Mouse (Mus musculus) layer of hippocampus, postnatal 25 days (tissue): ENCODE data around the gene Ihh. TPM values are rescaled to one million over a fixed set of nuclear protein-coding genes. Genes with fewer than 3 reads are reported as not detected.
A peak's percentile ranks its signal among the peaks of the same experiment; 100 is the strongest.

Source experiments
- DNase-seq, 2 experiments: peaks; one replicate each; pipeline ENCODE4 v3.0.0; 2022; ENCODE audit warnings: mixed read lengths in 2 of 2, low spot score in 1 of 2; ENCODE audit errors: extremely low spot score in 1 of 2
- total RNA-seq, 2 experiments: library from RNA; stranded (reverse); gene quantifications; 2 replicates each; pipeline ENCODE4 v1.2.3; 2021

The Ihh gene
- total RNA-seq: under 1 TPM; 0.10 to 0.38 TPM

DNA sequence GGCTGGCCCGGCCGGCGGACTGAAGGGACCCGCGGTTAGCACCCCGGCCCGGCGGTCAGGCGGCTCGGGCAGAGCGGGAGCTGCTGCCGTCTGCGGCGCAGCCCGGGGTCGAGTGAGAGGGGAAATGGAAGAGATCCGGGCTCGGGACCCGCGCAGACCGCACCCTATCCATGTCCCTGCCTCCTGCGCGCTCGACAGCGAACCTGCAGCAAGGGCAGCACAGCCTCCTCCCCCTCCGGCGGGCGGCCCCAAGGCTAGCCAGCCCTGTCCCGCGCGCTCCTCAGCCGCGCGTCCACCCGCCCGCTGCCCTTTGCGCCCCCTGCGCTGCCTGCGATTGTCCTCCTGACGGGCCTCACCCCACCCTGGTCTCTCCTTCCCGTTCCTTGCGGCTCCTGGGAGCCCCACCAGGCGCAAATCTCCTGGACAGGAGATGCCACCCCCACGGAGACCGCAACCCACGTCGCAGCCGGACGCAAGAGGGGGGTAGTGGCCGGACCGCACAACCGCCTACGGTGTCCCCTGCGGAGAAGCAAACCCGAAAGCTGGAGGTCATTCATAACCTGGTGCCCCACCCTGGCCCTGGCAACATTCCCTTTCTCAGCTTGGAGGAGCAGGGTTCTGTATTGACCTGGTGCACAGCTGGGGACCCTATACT lies at the start of gene Ihh:
Ihh (minus strand) TSS at position 117 of the 655 bp plus-strand sequence.
- DNase-seq: no peak

GRCm38 (mm10) chr1:75001183-75001582 lies 49.7 kb upstream of the Ihh start:
- DNase-seq: peak in 1 of 2 experiments; percentile 4

DNA sequence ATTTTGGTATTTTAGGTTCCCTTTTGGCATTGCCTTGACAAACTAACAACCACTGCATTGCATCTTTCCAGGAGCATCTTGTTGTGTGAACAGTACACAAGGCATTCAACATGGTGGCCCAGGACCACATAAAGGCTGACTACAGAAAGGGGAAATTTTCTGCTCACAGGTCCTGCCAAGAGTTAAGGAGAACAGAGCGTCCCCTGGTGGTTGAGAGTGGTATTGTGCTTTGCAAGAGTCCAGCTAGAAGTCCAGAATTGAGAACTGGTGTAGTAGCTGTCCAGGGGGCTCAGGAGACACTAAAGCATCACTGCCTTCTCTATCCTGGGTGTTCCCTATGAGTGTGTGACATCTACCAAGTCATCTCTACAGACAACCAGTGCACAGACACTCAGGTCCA lies 49.0 kb upstream of the Ihh start:
- DNase-seq: peak in 1 of 2 experiments; percentile 53

GRCm38 (mm10) chr1:74999173-74999572 lies 47.7 kb upstream of the Ihh start:
- DNase-seq: no peak

DNA sequence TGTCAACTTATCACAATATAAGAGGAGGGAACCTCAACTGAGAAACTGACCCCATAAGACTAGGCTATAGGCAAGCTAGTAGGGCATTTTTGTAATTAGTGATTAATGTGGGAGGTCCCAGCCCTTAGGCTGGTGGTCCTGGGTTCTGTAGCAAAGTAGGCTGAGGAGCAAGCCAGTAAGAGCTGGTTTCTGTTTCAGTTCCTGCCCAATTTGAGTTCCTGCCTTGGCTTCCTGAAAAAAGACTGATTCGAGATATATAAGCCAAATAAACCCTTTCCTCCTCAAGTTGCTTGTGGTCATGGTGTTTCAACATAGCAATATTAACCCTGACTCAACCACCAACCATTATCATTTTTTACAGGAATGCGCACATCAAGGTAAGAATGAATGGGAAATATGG lies 45.8 kb upstream of the Ihh start:
- DNase-seq: no peak

- no peak for DNase-seq
Measured at GRCm38 (mm10) chr1:74977001-74977400, 25.5 kb upstream of the Ihh start.

- no peak for DNase-seq
Measured at GRCm38 (mm10) chr1:74975936-74976335, 24.5 kb upstream of the Ihh start.

DNA sequence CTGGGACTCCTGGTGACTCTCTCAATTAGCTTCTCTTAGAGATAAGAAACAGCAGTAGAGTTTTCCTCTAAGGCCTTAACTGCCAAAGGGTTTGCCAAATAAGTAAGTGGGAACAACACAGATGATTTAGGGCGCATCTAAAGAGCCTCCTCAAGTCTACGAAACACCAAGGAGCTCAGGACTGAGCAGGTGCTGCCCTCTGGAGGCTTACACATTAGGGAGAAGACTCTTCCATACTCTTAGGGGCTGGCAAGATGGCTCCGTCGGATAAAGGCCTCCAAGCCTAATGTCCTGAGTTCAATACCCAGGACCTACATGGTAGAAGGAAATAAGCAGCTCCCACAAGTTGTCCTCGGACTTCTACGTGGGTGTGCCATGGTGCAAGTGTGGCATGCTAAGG lies 22.1 kb upstream of the Ihh start:
- DNase-seq: no peak

GRCm38 (mm10) chr1:74971353-74972050 lies 20.0 kb upstream of the Ihh start:
- DNase-seq: no peak

DNA sequence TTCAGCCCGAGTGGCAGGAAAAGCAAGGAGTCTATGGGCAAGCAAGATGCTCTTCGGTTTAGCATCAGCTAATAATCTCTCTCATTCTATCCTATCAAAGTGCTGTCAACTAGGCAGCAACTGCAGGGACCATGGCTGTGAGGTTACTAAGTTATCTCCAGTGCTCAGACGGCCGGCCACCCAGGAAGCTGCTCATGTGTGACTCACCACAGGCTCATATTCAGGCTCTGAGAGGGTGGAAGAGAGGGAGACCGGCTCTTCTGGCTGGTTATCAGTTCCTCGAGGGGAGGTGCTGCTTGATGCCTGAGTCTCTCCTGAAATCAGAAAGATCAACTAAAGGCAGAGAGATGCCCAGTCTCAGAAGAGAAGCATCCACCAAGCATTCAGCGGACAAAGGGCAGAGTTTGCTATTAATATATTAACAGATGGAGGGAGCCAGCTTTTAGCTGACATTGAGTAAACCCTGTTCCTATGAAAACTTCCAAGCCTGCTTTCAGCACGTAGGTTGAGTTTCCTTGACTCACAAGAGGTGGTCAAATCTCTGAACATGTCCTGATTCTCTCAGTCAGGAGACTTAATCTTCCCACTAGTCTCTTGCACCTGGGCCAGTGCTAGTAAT lies 16.6 kb upstream of the Ihh start:
- no peak for DNase-seq

- DNase-seq: peak; percentile 33 to 79
Measured at GRCm38 (mm10) chr1:74964494-74965215, 13.2 kb upstream of the Ihh start.

DNA sequence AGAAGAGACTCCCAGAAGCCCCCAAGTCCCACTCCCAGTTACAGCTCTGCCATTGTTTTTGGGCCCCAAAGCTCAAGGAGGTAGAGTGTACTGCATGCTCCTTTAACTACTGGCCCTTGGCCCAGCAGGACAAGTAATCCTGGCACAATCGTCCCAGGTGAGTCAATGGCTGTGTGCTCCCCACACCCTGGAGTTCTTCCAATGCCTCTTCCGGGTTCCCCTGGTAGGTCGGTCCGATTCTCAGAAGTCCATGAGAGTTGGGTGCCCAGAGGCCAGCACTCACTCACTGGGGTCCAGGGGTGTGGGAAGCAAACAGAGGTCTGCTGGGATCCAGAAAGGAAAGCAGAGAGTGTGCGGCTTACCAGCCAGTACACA lies 11.4 kb upstream of the Ihh start:
- no peak for DNase-seq

DNA sequence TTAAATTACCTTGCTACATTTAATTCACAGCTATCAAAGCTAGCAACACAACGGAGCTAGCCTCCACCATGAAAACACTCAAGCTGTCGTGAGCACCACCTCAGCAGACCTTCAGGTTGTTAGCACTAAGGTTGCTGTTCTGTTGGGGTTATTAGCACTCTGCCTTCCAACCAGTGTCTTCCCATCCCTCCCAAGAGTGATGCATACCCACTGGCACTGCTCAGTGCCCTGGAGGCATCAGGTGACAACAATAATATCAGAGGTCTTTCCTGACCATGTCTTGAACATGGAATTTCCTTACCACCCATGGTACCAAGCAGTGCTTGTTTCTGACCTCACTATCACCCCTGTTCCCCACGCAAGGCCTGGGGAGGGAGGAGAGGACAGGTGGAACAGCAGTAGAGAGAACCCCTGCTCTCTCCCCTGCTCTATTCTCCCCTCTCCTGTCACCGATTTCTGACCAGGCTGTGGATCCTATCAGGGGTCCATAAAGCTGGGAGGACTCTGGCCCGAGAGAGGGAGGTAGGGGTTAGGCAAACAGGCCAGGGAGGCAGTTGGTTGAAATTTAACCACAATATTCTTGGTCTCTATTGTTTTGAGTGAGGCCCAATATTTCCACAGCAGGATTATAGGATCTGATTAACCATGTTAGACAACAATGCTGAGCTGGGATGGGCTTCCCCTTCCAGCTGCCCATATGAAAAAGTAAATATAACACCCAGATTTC lies 10.8 kb upstream of the Ihh start:
- no peak for DNase-seq

- DNase-seq: no peak
Measured at GRCm38 (mm10) chr1:74961722-74962121, 10.2 kb upstream of the Ihh start.

GRCm38 (mm10) chr1:74960059-74960458 lies 8.6 kb upstream of the Ihh start:
- no peak for DNase-seq

GRCm38 (mm10) chr1:74950576-74951490 lies 639 bp downstream of the Ihh start:
- DNase-seq: no peak

DNA sequence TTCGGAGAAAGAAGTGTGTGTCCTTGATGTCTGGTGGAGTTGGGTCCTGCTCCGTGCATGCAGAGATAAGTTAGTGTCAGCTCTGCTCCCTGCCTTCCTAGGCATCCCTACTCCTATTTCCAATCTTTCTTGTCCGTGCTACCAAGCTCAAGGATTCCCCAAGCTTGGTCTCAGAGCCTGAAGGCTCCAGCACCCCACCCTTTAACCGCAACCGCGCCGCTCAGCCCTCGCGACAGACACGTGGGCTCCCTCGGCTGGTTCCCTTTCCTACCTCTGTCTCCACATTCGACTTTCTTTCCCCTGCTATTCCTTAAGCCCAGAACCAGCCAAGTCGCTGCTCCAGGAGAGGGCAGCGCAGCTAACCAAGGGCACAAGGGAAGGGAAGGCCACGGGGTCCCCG lies 1.4 kb downstream of the Ihh start:
- no peak for DNase-seq

DNA sequence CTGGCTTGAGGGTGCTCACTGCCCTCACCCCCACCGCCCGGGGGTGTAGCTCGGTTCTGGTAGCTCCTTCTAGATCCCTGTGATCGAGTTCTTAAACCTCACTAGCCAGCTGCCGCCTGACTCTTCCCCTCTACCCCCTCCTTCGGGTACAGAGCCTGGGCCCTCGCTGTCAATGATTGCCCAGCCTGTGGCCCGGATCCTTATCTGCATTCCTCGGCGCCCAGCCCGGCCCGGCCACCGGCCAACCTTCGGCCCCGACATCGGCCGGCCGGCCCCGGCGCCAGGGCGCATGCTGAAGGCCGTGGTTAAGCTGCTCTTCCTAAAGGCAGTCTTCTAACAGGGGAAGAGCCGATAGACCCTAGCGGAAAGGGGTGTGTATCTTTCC lies 1.8 kb downstream of the Ihh start:
- no peak for DNase-seq
